Mouse (Mus musculus): Measurements from ENCODE around the gene Tedc1.

- TF ChIP-seq CTCF (conservative IDR thresholded peaks at IDR 0.05; ENCODE audit: insufficient read depth, insufficient read length, low read depth, low read length) (no peak), POLR2A (IDR thresholded peaks at IDR 0.05; ENCODE audit: low read depth, low read length) (no peak)
These were observed 6.3 kb upstream of the Tedc1 start for GRCm38 (mm10) chr12:113149896-113150295.
